Mouse (Mus musculus): ENCODE results near the gene Spem2. TPM values are rescaled to one million over a fixed set of nuclear protein-coding genes. Genes with fewer than 3 reads are reported as not detected.

Spem2 gene
- polyA plus RNA-seq, 1 experiment from 2014 or later = not detected

DNA sequence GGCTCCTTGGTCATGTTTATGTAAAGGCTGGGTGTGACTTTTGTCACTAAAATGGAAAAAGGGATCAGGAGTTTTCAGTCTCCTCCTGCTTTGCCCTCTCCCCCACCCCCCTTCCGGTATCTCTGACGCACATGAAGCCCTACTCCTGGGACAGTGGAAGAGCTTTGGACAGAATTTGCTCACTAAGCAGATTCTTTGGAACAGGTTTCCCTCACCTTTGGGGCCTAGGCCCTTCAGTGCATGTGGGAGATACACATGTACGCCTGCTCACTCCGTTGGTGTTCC, 50.7 kb downstream of the Spem2 start:
- peaks cover 20% of the 10 kb centered on the region for H3K4me1 ChIP-seq
- H3K9ac ChIP-seq = peak overlapping the region; percentile 96; the same call in 1 of the 2 replicates
- no peak overlapping the region for H3K27ac ChIP-seq
- no peaks in the 10 kb centered on the region for H3K27me3 ChIP-seq
- no peaks in the 10 kb centered on the region for H3K36me3 ChIP-seq (ENCODE audit: poor library complexity, severe bottlenecking)
- 68% methylated on average over 4 of the region's 4 CpGs for WGBS
- H3K4me3 ChIP-seq = 0 out of 2 replicates have a peak overlapping the region, but pooled peaks have one; percentile 0
- H3K4me2 ChIP-seq = peak overlapping the region; percentile 79
- no peaks in the 10 kb centered on the region for H3K9me3 ChIP-seq (replicated peaks)
- no peak for ATAC-seq

DNA sequence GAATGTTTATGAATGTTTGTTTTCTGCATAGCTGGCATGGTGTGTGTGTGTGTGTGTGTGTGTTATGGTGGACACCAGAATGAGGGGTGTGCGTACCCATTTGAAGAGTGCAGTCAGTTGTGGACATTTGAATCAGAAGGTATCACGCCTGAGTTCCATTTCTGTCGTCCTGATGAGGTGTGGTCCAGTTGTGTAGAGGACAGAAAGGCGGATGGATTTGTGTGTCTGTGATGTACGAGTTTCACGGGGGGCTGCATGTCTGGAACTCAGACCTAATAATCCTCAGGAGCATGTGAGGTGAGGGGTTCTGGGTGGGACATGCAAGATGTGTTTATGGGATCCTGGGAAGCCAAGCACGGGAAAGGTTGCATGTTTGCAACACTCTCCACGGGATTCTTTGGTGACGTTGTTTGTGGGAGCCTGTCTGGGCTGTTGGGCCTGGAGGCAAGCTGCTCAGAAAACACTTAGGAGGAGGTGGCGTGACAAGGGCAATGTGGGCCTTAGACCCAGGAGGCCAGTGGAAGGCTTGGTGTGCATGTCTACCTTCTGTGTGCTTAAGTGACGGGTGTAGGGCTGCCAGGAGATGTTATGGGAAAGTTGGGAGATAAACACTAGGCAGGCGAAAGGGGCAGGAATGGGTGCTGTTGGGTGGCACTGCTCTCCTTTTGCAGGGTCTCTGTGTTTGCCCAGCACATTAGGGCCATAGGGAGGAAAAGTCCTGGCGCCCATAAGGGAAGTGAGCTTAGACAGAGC, 51.2 kb downstream of the Spem2 start:
- H3K9ac ChIP-seq = peak overlapping the region; percentile 96
- peak overlapping the region; percentile 10; the same call in 1 of the 2 replicates for H3K27ac ChIP-seq
- peak; percentile 23; the same call in 1 of the 2 replicates for ATAC-seq
- peak overlapping the region; percentile 86 for H3K4me3 ChIP-seq
- 76% methylated on average over 13 of the region's 13 CpGs for WGBS
- peaks cover 20% of the 10 kb centered on the region for H3K4me1 ChIP-seq
- no peaks in the 10 kb centered on the region for H3K9me3 ChIP-seq (replicated peaks)
- peak overlapping the region; percentile 79 for H3K4me2 ChIP-seq
- H3K36me3 ChIP-seq (ENCODE audit: poor library complexity, severe bottlenecking) = no peaks in the 10 kb centered on the region
- no peaks in the 10 kb centered on the region for H3K27me3 ChIP-seq

Other genes starting within 250 kb of the Spem2 start
- gene Wrap53, start 238.2 kb downstream of the Spem2 start, polyA plus RNA-seq (2015; fragmentation: Nextera tagmentation; extraction: Ambion mirVana) = 32.0 and 35.1 TPM in 2 replicates
- gene Trp53, start 238.1 kb downstream of the Spem2 start, polyA plus RNA-seq (2015; fragmentation: Nextera tagmentation; extraction: Ambion mirVana) = 119 and 129 TPM in 2 replicates
- 12.7 and 14.0 TPM in 2 replicates for gene Atp1b2, start 212.5 kb downstream of the Spem2 start, polyA plus RNA-seq (2015; fragmentation: Nextera tagmentation; extraction: Ambion mirVana)
- gene Shbg, start 200.6 kb downstream of the Spem2 start, polyA plus RNA-seq (2015; fragmentation: Nextera tagmentation; extraction: Ambion mirVana) = not detected in 2 replicates
- 20.6 and 22.7 TPM in 2 replicates for gene Sat2, start 196.4 kb downstream of the Spem2 start, polyA plus RNA-seq (2015; fragmentation: Nextera tagmentation; extraction: Ambion mirVana)
- gene Fxr2, start 185.5 kb downstream of the Spem2 start, polyA plus RNA-seq (2015; fragmentation: Nextera tagmentation; extraction: Ambion mirVana) = 38.7 and 42.2 TPM in 2 replicates
- gene Sox15, start 163.2 kb downstream of the Spem2 start, polyA plus RNA-seq (2015; fragmentation: Nextera tagmentation; extraction: Ambion mirVana) = not detected in 2 replicates
- 89.4 and 95.2 TPM in 2 replicates for gene Mpdu1, start 155.8 kb downstream of the Spem2 start, polyA plus RNA-seq (2015; fragmentation: Nextera tagmentation; extraction: Ambion mirVana)
- 4.4 and 5.2 TPM in 2 replicates for gene Cd68, start 152.3 kb downstream of the Spem2 start, polyA plus RNA-seq (2015; fragmentation: Nextera tagmentation; extraction: Ambion mirVana)
- 654 and 701 TPM in 2 replicates for gene Eif4a1, start 146.0 kb downstream of the Spem2 start, polyA plus RNA-seq (2015; fragmentation: Nextera tagmentation; extraction: Ambion mirVana)
- 93.7 and 99.6 TPM in 2 replicates for gene Senp3, start 136.4 kb downstream of the Spem2 start, polyA plus RNA-seq (2015; fragmentation: Nextera tagmentation; extraction: Ambion mirVana)
- gene Tnfsf13, start 132.7 kb downstream of the Spem2 start, polyA plus RNA-seq (2015; fragmentation: Nextera tagmentation; extraction: Ambion mirVana) = 0.15 and 0.43 TPM in 2 replicates
- 1.00 and 1.1 TPM in 2 replicates for gene Tnfsf12, start 122.6 kb downstream of the Spem2 start, polyA plus RNA-seq (2015; fragmentation: Nextera tagmentation; extraction: Ambion mirVana)
- 0.45 and 0.87 TPM in 2 replicates for gene Tnfsfm13, start 122.4 kb downstream of the Spem2 start, polyA plus RNA-seq (2015; fragmentation: Nextera tagmentation; extraction: Ambion mirVana)
- gene Polr2a, start 59.8 kb downstream of the Spem2 start, polyA plus RNA-seq (2015; fragmentation: Nextera tagmentation; extraction: Ambion mirVana) = 23.2 and 24.1 TPM in 2 replicates
- 0.26 and 0.58 TPM in 2 replicates for gene Slc35g3, start 56.5 kb downstream of the Spem2 start, polyA plus RNA-seq (2015; fragmentation: Nextera tagmentation; extraction: Ambion mirVana)
- gene Zbtb4, start 52.6 kb downstream of the Spem2 start, polyA plus RNA-seq (2015; fragmentation: Nextera tagmentation; extraction: Ambion mirVana) = 1.6 and 1.8 TPM in 2 replicates
- 1.5 TPM in 2 replicates for gene Chrnb1, start 22.5 kb downstream of the Spem2 start, polyA plus RNA-seq (2015; fragmentation: Nextera tagmentation; extraction: Ambion mirVana)
- 3.3 and 3.8 TPM in 2 replicates for gene Fgf11, start 16.6 kb downstream of the Spem2 start, polyA plus RNA-seq (2015; fragmentation: Nextera tagmentation; extraction: Ambion mirVana)
- gene Tmem102, start 12.8 kb downstream of the Spem2 start, polyA plus RNA-seq (2015; fragmentation: Nextera tagmentation; extraction: Ambion mirVana) = 0.39 and 1.00 TPM in 2 replicates
- not detected in 2 replicates for gene Gm39566, start 3.2 kb downstream of the Spem2 start, polyA plus RNA-seq (2015; fragmentation: Nextera tagmentation; extraction: Ambion mirVana)
- gene Spem1, start 3.7 kb upstream of the Spem2 start, polyA plus RNA-seq (2015; fragmentation: Nextera tagmentation; extraction: Ambion mirVana) = 0.37 and 0.52 TPM in 2 replicates
- gene Nlgn2, start 19.3 kb upstream of the Spem2 start, polyA plus RNA-seq (2015; fragmentation: Nextera tagmentation; extraction: Ambion mirVana) = 16.6 and 17.0 TPM in 2 replicates
- gene Tmem256, start 20.0 kb upstream of the Spem2 start, polyA plus RNA-seq (2015; fragmentation: Nextera tagmentation; extraction: Ambion mirVana) = 340 and 360 TPM in 2 replicates
- gene Plscr3, start 27.9 kb upstream of the Spem2 start, polyA plus RNA-seq (2015; fragmentation: Nextera tagmentation; extraction: Ambion mirVana) = 44.1 and 45.4 TPM in 2 replicates
- 0.09 and 0.20 TPM in 2 replicates for gene Tnk1, start 40.3 kb upstream of the Spem2 start, polyA plus RNA-seq (2015; fragmentation: Nextera tagmentation; extraction: Ambion mirVana)
- not detected in 2 replicates for gene Tmem95, start 59.6 kb upstream of the Spem2 start, polyA plus RNA-seq (2015; fragmentation: Nextera tagmentation; extraction: Ambion mirVana)
- gene Kctd11, start 62.9 kb upstream of the Spem2 start, polyA plus RNA-seq (2015; fragmentation: Nextera tagmentation; extraction: Ambion mirVana) = 1.3 and 1.4 TPM in 2 replicates
- 0.28 and 0.34 TPM in 2 replicates for gene Acap1, start 77.1 kb upstream of the Spem2 start, polyA plus RNA-seq (2015; fragmentation: Nextera tagmentation; extraction: Ambion mirVana)
- gene 2810408A11Rik, start 82.5 kb upstream of the Spem2 start, polyA plus RNA-seq (2015; fragmentation: Nextera tagmentation; extraction: Ambion mirVana) = 19.1 and 20.3 TPM in 2 replicates
- gene Neurl4, start 82.6 kb upstream of the Spem2 start, polyA plus RNA-seq (2015; fragmentation: Nextera tagmentation; extraction: Ambion mirVana) = 15.5 and 20.2 TPM in 2 replicates
- 90.1 and 93.2 TPM in 2 replicates for gene Gps2, start 95.4 kb upstream of the Spem2 start, polyA plus RNA-seq (2015; fragmentation: Nextera tagmentation; extraction: Ambion mirVana)
- 1,467 and 1,510 TPM in 2 replicates for gene Eif5a, start 103.5 kb upstream of the Spem2 start, polyA plus RNA-seq (2015; fragmentation: Nextera tagmentation; extraction: Ambion mirVana)
- gene Ybx2, start 117.3 kb upstream of the Spem2 start, polyA plus RNA-seq (2015; fragmentation: Nextera tagmentation; extraction: Ambion mirVana) = 4.5 and 6.0 TPM in 2 replicates
- 9.3 and 12.6 TPM in 2 replicates for gene Slc2a4, start 129.7 kb upstream of the Spem2 start, polyA plus RNA-seq (2015; fragmentation: Nextera tagmentation; extraction: Ambion mirVana)
- gene Cldn7, start 146.3 kb upstream of the Spem2 start, polyA plus RNA-seq (2015; fragmentation: Nextera tagmentation; extraction: Ambion mirVana) = 0.59 and 1.4 TPM in 2 replicates
- 21.1 and 24.3 TPM in 2 replicates for gene Ctdnep1, start 162.7 kb upstream of the Spem2 start, polyA plus RNA-seq (2015; fragmentation: Nextera tagmentation; extraction: Ambion mirVana)
- 157 and 164 TPM in 2 replicates for gene Elp5, start 164.1 kb upstream of the Spem2 start, polyA plus RNA-seq (2015; fragmentation: Nextera tagmentation; extraction: Ambion mirVana)
- 598 and 670 TPM in 2 replicates for gene Gabarap, start 172.7 kb upstream of the Spem2 start, polyA plus RNA-seq (2015; fragmentation: Nextera tagmentation; extraction: Ambion mirVana)
- 78.5 and 79.9 TPM in 2 replicates for gene Phf23, start 177.3 kb upstream of the Spem2 start, polyA plus RNA-seq (2015; fragmentation: Nextera tagmentation; extraction: Ambion mirVana)
- 31.8 and 35.4 TPM in 2 replicates for gene Dvl2, start 182.1 kb upstream of the Spem2 start, polyA plus RNA-seq (2015; fragmentation: Nextera tagmentation; extraction: Ambion mirVana)
- 48.7 and 51.3 TPM in 2 replicates for gene Acadvl, start 196.9 kb upstream of the Spem2 start, polyA plus RNA-seq (2015; fragmentation: Nextera tagmentation; extraction: Ambion mirVana)
- 26.2 and 31.1 TPM in 2 replicates for gene Dlg4, start 198.5 kb upstream of the Spem2 start, polyA plus RNA-seq (2015; fragmentation: Nextera tagmentation; extraction: Ambion mirVana)
- 0.37 and 0.59 TPM in 2 replicates for gene Asgr1, start 235.6 kb upstream of the Spem2 start, polyA plus RNA-seq (2015; fragmentation: Nextera tagmentation; extraction: Ambion mirVana)